Mouse (Mus musculus) heart, embryonic 10.5 days (tissue): ENCODE measurements around the gene Kcnh2. TPM values are rescaled to one million over a fixed set of nuclear protein-coding genes. Genes with fewer than 3 reads are reported as not detected.
A peak's percentile ranks its signal among the peaks of the same experiment; 100 is the strongest.

Experiments used
- DNase-seq: peaks from one replicate; pipeline ENCODE4 v3.0.0-alpha.2; 2017; ENCODE audit warnings: low spot score
- H3K27ac ChIP-seq: fragments of 300-500 bp; sonication (generic); 2 replicates; pipeline ENCODE4 v1.5.1; 2016; ENCODE audit warnings: mild to moderate bottlenecking
- H3K27me3 ChIP-seq: fragments of 300-500 bp; sonication (generic); 2 replicates; pipeline ENCODE4 v1.6.1; 2016; ENCODE audit warnings: mild to moderate bottlenecking; ENCODE audit not compliant: poor library complexity, insufficient read depth, severe bottlenecking
- H3K36me3 ChIP-seq: fragments of 300-500 bp; sonication (generic); 2 replicates; pipeline ENCODE4 v1.6.1; 2016; ENCODE audit warnings: mild to moderate bottlenecking, moderate library complexity
- H3K4me1 ChIP-seq: fragments of 300-500 bp; sonication (generic); 2 replicates; pipeline ENCODE4 v1.6.1; 2016; ENCODE audit warnings: mild to moderate bottlenecking
- H3K4me3 ChIP-seq: fragments of 300-500 bp; sonication (generic); 2 replicates; pipeline ENCODE4 v1.5.1; 2016; ENCODE audit warnings: mild to moderate bottlenecking, moderate library complexity
- H3K9me3 ChIP-seq: fragments of 300-500 bp; sonication (generic); 2 replicates; pipeline ENCODE4 v1.6.1; 2016; ENCODE audit warnings: mild to moderate bottlenecking, moderate library complexity
- WGBS: fragments of 180-500 bp; shearing (Covaris S2); methylation state at CpG from one replicate; pipeline ENCODE4 v1.1.7; 2016; 5-methylcytosine and 5-hydroxymethylcytosine counted together
- polyA plus RNA-seq: library from polyadenylated mRNA; unstranded; fragments of >200 nt; fragmentation: Nextera tagmentation; extraction: Ambion mirVana; gene quantifications from 2 replicates; pipeline ENCODE4 v1.2.1, GENCODE M21; 2016

Kcnh2 gene
- polyA plus RNA-seq, 1 experiment from 2014 or later, result 28.8 TPM

GRCm38 (mm10) chr5:24387264-24388241, 36.1 kb upstream of the Kcnh2 start:
- under 1% methylated on average over 73 of the region's 73 CpGs for WGBS
- Histone ChIP-seq H3K36me3 (0 out of 2 replicates have a peak, but pooled peaks cover 5% of the 10 kb centered on the region), H3K27ac (peak overlapping the region; percentile 84), H3K27me3 (peaks cover 50% of the 10 kb centered on the region), H3K4me3 (peak overlapping the region; percentile 63), H3K9me3 (no peaks in the 10 kb centered on the region), H3K4me1 (peaks cover 66% of the 10 kb centered on the region)
- peak; percentile 88 for DNase-seq

DNA sequence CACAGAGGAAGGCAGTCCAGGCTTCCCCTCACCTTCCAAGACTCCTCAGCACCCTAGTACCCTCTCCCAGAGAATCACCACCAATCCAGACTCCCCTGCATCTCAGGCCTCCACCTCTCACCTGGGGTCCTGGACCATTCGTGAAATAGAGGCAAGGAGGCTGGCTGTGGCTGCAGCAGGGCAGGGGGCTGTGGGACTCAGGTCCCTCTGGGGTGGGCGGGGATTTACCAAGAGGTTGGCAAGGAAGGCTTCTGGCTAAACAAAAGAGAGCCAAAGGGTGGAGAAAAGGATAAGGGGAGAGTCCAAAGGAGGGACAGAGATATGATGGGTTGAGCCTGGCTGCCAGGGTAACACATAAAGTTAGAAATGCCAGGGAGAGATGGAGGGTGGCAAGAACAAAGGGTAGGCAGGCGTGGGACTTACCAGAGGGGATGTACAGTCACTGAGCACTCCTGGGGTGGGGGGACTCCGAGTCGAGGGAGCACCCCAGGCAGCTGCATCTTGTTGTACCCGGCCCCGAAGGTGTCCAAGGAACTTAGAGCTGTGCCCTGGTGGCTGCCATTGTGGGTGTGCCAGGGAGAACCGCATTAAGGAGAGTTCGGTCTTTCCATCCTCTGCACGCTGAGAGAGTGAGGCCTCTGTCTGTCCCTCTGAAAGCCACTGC, 34.6 kb upstream of the Kcnh2 start:
- H3K4me1 ChIP-seq, result peaks cover 66% of the 10 kb centered on the region
- DNase-seq, result no peak
- WGBS, result 78% methylated on average over 10 of the region's 10 CpGs
- peaks cover 46% of the 10 kb centered on the region for H3K27me3 ChIP-seq
- H3K4me3 ChIP-seq, result no peak overlapping the region
- peaks cover 8% of the 10 kb centered on the region; the same call in 1 of the 2 replicates for H3K36me3 ChIP-seq
- no peaks in the 10 kb centered on the region for H3K9me3 ChIP-seq
- H3K27ac ChIP-seq, result peak overlapping the region; percentile 54; the same call in 1 of the 2 replicates

DNA sequence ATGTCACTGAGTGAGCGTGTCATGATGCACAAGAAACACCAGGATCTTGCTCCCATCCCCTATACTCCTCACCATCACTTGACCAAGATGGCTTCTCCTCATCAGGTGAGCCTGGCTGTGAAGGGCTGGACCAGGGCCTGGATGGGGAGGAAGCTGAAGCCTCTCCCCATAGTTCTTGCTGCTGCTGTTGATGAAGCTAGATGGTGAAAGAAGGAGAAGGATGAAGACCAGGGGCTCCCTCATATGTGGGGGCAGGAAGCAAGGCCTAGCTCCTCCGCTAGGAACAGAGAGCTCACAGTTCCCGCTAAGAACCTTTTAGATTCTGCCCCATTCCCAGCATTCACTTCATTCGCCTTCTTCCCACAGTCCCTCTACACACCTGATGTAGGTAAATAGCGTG, 34.0 kb upstream of the Kcnh2 start:
- H3K9me3 ChIP-seq, result no peaks in the 10 kb centered on the region
- H3K4me1 ChIP-seq, result peaks cover 70% of the 10 kb centered on the region
- H3K36me3 ChIP-seq, result peaks cover 9% of the 10 kb centered on the region
- peaks cover 46% of the 10 kb centered on the region for H3K27me3 ChIP-seq
- WGBS, result 90% methylated on average over 5 of the region's 5 CpGs
- 0 out of 2 replicates have a peak overlapping the region, but pooled peaks have one; percentile 54 for H3K27ac ChIP-seq
- DNase-seq, result no peak
- no peak overlapping the region for H3K4me3 ChIP-seq

GRCm38 (mm10) chr5:24384407-24384806, 33.0 kb upstream of the Kcnh2 start:
- peaks cover 73% of the 10 kb centered on the region for H3K4me1 ChIP-seq
- no peaks in the 10 kb centered on the region for H3K9me3 ChIP-seq
- H3K36me3 ChIP-seq, result peaks cover 13% of the 10 kb centered on the region
- 51% methylated on average over 6 of the region's 6 CpGs for WGBS
- H3K27ac ChIP-seq, result peak overlapping the region; percentile 54; the same call in 1 of the 2 replicates
- no peak for DNase-seq
- peaks cover 46% of the 10 kb centered on the region for H3K27me3 ChIP-seq
- H3K4me3 ChIP-seq, result no peak overlapping the region

DNA sequence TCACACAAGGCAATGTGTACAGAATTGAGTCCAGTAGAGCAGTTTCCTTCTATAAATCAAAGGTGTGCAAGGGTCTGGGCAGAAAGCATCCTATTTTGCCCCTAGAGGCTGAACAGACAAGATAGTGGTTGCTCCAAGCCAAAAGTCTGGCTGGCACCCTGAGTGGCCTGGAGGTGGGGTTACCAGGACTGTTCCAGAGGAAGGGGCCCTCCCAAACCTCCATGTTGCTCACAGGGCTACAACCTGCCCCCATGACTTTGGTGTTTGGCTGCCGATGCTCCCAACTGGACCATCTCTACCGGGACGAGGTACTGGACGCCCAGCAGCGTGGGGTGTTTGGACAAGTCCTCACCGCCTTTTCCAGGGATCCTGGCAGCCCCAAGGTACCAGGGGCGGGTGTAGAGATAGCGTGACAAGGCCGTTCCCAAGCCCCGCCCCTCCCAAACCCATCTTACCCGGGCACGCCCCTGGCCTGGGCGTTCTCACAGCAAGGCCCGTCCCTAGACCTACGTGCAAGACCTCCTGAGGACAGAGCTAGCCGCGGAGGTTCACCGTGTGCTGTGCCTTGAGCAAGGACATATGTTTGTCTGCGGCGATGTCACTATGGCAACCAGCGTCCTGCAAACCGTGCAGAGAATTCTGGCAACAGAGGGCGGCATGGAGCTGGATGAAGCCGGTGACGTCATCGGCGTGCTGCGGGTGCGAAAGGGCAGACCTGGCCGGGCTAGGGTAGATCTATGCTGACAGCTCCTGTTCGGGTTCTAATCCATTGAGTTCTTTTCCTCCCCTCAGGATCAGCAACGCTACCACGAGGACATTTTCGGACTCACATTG, 31.8 kb upstream of the Kcnh2 start:
- peak overlapping the region; percentile 63 for H3K4me3 ChIP-seq
- peaks cover 39% of the 10 kb centered on the region for H3K27me3 ChIP-seq
- WGBS, result under 1% methylated on average over 34 of the region's 34 CpGs
- no peaks in the 10 kb centered on the region for H3K9me3 ChIP-seq
- peak overlapping the region; percentile 86 for H3K27ac ChIP-seq
- H3K4me1 ChIP-seq, result peaks cover 66% of the 10 kb centered on the region
- DNase-seq, result peak; percentile 97
- peaks cover 13% of the 10 kb centered on the region for H3K36me3 ChIP-seq

DNA sequence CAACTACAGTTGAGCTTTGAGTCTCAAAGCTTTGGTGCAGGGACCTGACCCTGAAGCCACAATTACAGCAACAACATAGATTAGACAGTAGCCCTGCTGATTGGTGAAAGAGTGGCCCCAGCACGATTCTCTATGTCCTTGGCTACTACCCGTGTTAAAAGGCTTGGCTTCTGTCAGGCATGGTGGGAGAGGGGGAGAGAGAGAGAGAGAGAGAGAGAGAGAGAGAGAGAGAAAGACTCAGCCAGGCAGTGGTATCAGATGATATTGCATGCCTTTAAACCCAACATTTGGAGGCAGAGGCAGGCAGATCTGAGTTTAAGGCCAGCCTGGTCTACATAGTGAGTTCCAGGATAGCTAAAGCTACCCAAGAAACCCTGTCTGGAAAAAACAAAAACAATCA, 30.6 kb upstream of the Kcnh2 start:
- H3K27ac ChIP-seq, result no peak overlapping the region
- no peak overlapping the region for H3K4me3 ChIP-seq
- DNase-seq, result no peak
- 80% methylated on average over 2 of the region's 2 CpGs for WGBS
- no peaks in the 10 kb centered on the region for H3K9me3 ChIP-seq
- peaks cover 62% of the 10 kb centered on the region for H3K4me1 ChIP-seq
- peaks cover 31% of the 10 kb centered on the region for H3K27me3 ChIP-seq
- H3K36me3 ChIP-seq, result peaks cover 16% of the 10 kb centered on the region

GRCm38 (mm10) chr5:24381486-24381885, 30.1 kb upstream of the Kcnh2 start:
- Histone ChIP-seq H3K4me1 (peaks cover 59% of the 10 kb centered on the region), H3K36me3 (peaks cover 16% of the 10 kb centered on the region), H3K4me3 (no peak overlapping the region), H3K27me3 (peaks cover 26% of the 10 kb centered on the region), H3K27ac (no peak overlapping the region), H3K9me3 (no peaks in the 10 kb centered on the region)
- DNase-seq, result no peak
- 64% methylated on average over 6 of the region's 6 CpGs for WGBS

- Histone ChIP-seq H3K4me3 (no peak overlapping the region), H3K27me3 (peaks cover 16% of the 10 kb centered on the region), H3K36me3 (peaks cover 16% of the 10 kb centered on the region), H3K9me3 (no peaks in the 10 kb centered on the region), H3K4me1 (peaks cover 55% of the 10 kb centered on the region), H3K27ac (0 out of 2 replicates have a peak overlapping the region, but pooled peaks have one; percentile 7)
- WGBS, result 88% methylated on average over 4 of the region's 4 CpGs
- no peak for DNase-seq
These were observed 29.1 kb upstream of the Kcnh2 start for GRCm38 (mm10) chr5:24380499-24380898.

DNA sequence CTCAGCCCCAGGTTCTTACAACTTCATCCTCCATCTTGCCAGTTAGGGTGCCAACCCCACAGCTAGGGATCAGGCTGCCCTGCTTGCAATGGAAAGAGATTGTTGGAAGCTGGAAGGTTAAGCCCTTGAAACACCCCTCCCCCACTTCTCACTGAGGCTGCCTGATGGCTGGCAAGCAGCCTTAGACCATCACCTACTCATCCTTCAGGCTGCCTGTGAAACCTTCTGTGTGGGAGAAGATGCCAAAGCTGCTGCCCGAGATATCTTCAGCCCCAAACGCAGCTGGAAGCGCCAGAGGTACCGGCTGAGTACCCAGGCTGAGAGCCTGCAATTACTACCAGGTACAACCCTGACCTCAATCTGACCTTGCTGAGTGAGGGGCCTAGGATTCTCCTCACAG, 28.1 kb upstream of the Kcnh2 start:
- Histone ChIP-seq H3K4me3 (no peak overlapping the region), H3K27me3 (0 out of 2 replicates have a peak, but pooled peaks cover 6% of the 10 kb centered on the region), H3K9me3 (no peaks in the 10 kb centered on the region), H3K27ac (peak overlapping the region; percentile 18; the same call in 1 of the 2 replicates), H3K36me3 (peaks cover 12% of the 10 kb centered on the region), H3K4me1 (peaks cover 46% of the 10 kb centered on the region)
- no peak for DNase-seq
- 55% methylated on average over 4 of the region's 4 CpGs for WGBS

DNA sequence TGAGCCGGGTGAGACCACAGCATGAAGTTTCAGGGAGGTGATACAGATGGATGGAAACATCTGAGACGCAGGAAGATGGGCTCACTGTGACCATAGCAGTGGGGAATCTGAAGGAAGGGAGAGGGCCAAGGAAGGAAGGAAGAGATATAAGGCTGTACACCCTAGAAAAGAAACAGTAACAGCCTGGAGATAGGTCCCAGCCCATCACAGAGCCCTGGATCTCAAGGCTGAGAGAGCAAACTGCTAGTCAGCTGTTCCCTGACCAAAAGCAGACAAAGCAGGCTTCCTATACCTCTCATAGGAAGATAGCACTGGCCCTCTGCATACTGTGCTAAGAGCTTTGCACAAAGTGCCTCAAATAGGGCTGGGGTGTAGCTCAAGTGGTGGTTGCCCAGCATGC, 27.3 kb upstream of the Kcnh2 start:
- Histone ChIP-seq H3K4me1 (peaks cover 40% of the 10 kb centered on the region), H3K36me3 (peaks cover 12% of the 10 kb centered on the region), H3K4me3 (no peak overlapping the region), H3K27me3 (0 out of 2 replicates have a peak, but pooled peaks cover 4% of the 10 kb centered on the region), H3K9me3 (no peaks in the 10 kb centered on the region), H3K27ac (no peak overlapping the region)
- no peak for DNase-seq
- 76% methylated on average over 2 of the region's 2 CpGs for WGBS

DNA sequence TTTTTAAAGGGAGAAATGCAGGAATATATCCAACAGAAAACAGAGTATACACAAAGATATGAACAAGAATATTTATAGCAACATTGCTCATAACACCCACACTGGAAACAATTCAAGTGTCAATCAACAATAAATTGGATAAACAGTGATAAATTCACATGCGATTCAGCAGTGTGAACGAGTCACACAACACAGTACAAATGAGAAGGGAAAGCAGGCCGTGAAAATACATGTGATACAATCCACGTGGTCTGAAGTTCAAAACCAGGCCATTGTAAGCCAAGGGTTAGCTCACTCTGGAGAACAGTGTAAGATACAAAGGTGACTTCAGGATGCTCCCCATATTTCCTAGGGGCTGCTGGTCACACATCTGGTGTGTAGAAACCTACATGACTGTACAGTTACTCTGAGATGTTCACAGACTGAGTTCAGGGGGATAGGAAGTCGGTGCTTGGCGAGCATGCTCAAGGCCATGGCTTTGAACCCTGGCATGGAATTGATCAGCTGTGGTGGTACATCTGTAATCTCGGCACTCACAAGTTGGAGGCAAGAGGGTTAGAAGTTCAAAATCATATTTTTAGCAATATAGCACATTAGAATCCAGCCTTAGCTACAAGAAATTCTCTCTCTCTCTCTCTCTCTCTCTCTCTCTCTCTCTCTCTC, 23.4 kb upstream of the Kcnh2 start:
- 80% methylated on average over 7 of the region's 7 CpGs for WGBS
- peaks cover 28% of the 10 kb centered on the region for H3K4me1 ChIP-seq
- no peak for DNase-seq
- no peaks in the 10 kb centered on the region for H3K9me3 ChIP-seq
- H3K36me3 ChIP-seq, result peaks cover 17% of the 10 kb centered on the region
- 0 out of 2 replicates have a peak, but pooled peaks cover 4% of the 10 kb centered on the region for H3K27me3 ChIP-seq
- H3K27ac ChIP-seq, result no peak overlapping the region
- H3K4me3 ChIP-seq, result no peak overlapping the region

DNA sequence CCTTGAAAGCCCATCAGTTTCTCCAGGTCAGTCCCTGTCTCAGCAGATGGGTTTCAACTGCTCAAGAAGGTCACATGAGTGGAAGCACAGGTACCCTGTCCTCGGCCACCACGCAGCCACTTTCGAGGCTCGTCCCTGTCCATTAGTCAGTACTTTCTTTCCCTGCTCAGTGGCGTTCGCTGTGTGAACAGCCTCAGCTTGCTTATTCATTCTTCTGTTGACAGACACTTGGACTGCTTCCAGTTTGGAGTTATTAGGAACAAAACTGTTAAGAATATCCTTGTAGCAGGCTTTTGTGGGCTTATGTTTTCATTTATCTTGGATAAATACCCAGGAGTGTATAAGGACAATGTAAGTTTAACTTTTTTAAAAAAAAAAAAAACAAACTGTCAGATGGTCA, 22.8 kb upstream of the Kcnh2 start:
- no peak overlapping the region for H3K27ac ChIP-seq
- peaks cover 24% of the 10 kb centered on the region for H3K4me1 ChIP-seq
- H3K27me3 ChIP-seq, result 0 out of 2 replicates have a peak, but pooled peaks cover 4% of the 10 kb centered on the region
- peaks cover 19% of the 10 kb centered on the region for H3K36me3 ChIP-seq
- 56% methylated on average over 6 of the region's 6 CpGs for WGBS
- DNase-seq, result no peak
- H3K9me3 ChIP-seq, result no peaks in the 10 kb centered on the region
- no peak overlapping the region for H3K4me3 ChIP-seq
